Mouse (Mus musculus): Measurements from ENCODE around the gene Abcg1. TPM values are rescaled to one million over a fixed set of nuclear protein-coding genes. Genes with fewer than 3 reads are reported as not detected.

Abcg1 gene
- total RNA-seq, 2 experiments from 2014 or later = 54.2 to 60.3 TPM

- no peak for DNase-seq (ENCODE audit: extremely low spot score in 1 of 2, low spot score in 1 of 2)
Measured at GRCm38 (mm10) chr17:31039626-31040025, 17.8 kb upstream of the Abcg1 start.

DNA sequence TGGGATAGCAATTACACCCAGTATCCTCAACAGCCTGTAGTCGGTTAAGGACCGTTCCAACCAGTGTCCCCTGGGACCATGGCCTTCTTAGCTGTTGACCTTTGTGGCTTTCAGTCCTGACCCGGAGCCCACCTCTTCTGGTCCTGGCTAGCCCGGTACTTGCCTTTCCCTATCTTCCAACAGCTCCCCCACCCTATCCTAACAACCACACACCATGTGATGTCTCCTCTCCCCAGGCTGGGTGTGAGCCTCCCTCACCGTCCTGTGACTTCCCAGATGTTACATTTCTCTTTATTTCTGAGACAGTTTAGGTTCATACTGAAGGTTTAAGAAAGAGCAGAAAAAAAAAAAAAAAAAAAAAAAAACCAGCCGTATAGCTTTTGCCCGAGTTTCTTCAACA lies 17.1 kb upstream of the Abcg1 start:
- no peak for DNase-seq (ENCODE audit: extremely low spot score in 1 of 2, low spot score in 1 of 2)

DNA sequence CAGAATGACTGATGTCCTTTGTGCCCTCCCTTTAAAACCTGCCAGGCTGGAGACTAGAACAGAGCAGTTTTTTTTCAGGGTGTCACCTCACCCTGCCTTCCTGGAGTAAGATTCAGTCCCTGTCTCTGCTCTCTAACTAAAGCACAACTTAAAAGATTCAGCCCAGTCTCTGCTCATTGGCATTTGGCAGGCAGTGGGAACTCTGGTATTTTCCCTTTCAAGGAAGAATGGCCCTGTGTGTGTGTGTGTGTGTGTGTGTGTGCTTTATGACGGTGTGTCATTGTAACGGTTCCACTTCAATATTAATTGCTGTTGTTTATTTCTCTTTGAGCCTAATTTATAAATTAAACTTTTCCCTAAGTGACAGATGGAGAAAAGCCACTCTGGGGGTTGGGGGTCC lies 14.7 kb upstream of the Abcg1 start:
- no peak for DNase-seq (ENCODE audit: extremely low spot score in 1 of 2, low spot score in 1 of 2)

- peak; percentile 37 to 72 for DNase-seq (ENCODE audit: extremely low spot score in 1 of 2, low spot score in 1 of 2)
Measured at GRCm38 (mm10) chr17:31057891-31058744, 643 bp downstream of the Abcg1 start.

DNA sequence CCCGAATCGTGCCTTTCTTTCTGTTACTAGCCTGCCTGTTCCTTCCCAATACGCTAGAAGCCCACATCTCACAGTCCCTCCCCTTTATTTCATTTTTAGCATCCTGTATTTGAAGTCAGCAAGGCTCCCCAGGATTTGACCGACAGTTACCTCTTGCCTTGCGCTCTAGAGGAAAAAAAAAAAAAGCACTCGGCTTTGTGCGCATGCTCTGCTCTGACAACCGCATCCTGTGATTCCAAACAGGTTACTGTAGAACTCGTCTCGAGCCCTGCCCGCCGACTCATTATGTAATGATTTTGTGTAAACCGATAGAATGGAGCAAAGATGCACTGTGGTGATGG lies 1.2 kb downstream of the Abcg1 start:
- peak; percentile 47 to 60 for DNase-seq (ENCODE audit: extremely low spot score in 1 of 2, low spot score in 1 of 2)

DNA sequence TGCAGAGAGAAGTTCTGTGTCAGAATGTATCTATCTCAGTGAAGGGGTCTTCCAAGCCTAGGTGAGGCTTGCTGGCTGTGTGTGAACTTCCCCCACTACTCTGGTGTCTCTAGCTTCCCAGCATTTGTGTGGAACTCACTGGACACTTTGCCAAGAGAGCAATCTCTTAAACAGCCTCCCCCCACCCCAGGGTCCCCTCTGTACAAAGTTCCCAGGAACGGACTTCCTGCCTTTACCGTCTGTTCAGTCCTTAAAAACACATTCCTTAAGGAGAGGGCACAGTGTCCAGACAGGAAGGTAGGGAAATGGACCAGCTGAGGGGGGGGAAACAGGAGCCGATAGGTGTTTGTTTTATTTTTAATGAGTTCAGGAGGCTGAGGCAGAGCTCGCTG lies 2.7 kb downstream of the Abcg1 start:
- no peak for DNase-seq (ENCODE audit: extremely low spot score in 1 of 2, low spot score in 1 of 2)

- DNase-seq (ENCODE audit: extremely low spot score in 1 of 2, low spot score in 1 of 2) = no peak
Measured at GRCm38 (mm10) chr17:31060588-31061345, 3.3 kb downstream of the Abcg1 start.

DNA sequence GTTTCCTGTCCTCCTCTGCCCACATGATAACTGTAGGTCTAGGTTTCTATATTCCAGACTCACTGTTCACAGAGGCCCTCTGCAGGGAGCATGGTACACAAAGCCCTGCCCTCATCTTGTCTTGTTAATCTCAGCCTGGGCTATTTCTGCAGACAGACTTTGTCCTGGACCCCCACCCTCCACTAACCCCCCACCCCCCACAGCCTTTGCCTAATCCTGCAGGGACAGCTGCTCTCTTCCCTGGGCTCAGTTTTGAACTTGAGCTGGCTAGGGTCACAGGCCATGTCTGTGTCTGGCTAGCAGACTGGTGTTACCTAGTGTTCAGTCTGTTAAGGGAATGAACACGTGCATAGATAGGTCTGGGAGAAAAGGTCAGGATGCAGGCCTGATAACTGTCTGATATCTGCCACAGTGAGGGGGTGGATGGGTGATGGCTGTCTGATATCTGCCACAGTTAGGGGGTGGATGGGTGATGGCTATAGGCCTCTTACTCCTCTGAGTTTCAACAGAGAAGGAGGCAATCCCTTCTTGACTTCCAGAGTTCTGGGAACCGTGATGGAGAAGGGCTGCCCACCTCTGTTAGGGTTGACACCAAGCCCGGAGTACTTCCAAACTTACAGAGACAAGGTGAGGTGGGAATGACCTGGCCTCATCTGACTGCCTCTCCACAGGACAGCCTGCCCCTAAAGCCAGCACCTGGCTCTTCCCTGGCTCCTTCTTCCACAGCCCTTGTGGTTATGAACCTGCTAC lies 4.0 kb downstream of the Abcg1 start:
- DNase-seq (ENCODE audit: extremely low spot score in 1 of 2, low spot score in 1 of 2) = no peak

DNA sequence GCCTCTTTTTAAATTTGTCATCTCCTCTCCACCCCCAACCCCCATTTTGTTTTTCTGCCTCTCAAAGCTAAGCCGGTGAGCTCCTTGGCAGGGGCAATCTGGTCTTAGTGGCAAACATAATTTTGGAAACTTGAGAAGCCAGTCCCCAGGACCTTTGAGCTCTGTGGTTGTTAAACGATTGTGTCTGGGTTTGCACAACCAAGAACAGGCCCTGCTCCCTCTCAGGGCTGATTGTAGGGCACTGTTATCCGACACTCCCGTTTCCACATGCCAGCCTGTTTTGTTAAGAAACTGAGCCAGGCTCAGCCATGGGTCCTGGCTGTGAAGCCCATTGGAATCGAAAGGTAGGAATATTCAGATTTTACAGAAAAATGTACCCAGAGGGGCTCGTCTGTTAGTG lies 8.6 kb downstream of the Abcg1 start:
- DNase-seq (ENCODE audit: extremely low spot score in 1 of 2, low spot score in 1 of 2) = no peak

GRCm38 (mm10) chr17:31067051-31067450 lies 9.6 kb downstream of the Abcg1 start:
- DNase-seq (ENCODE audit: extremely low spot score in 1 of 2, low spot score in 1 of 2) = no peak

GRCm38 (mm10) chr17:31069121-31069520 lies 11.6 kb downstream of the Abcg1 start:
- no peak for DNase-seq (ENCODE audit: extremely low spot score in 1 of 2, low spot score in 1 of 2)

- no peak for DNase-seq (ENCODE audit: extremely low spot score in 1 of 2, low spot score in 1 of 2)
Measured at GRCm38 (mm10) chr17:31069845-31070244, 12.4 kb downstream of the Abcg1 start.

- DNase-seq (ENCODE audit: extremely low spot score in 1 of 2, low spot score in 1 of 2) = no peak
Measured at GRCm38 (mm10) chr17:31070403-31071185, 13.1 kb downstream of the Abcg1 start.

GRCm38 (mm10) chr17:31071421-31072301 lies 14.2 kb downstream of the Abcg1 start:
- no peak for DNase-seq (ENCODE audit: extremely low spot score in 1 of 2, low spot score in 1 of 2)

- no peak for DNase-seq (ENCODE audit: extremely low spot score in 1 of 2, low spot score in 1 of 2)
Measured at GRCm38 (mm10) chr17:31072872-31073271, 15.4 kb downstream of the Abcg1 start.

DNA sequence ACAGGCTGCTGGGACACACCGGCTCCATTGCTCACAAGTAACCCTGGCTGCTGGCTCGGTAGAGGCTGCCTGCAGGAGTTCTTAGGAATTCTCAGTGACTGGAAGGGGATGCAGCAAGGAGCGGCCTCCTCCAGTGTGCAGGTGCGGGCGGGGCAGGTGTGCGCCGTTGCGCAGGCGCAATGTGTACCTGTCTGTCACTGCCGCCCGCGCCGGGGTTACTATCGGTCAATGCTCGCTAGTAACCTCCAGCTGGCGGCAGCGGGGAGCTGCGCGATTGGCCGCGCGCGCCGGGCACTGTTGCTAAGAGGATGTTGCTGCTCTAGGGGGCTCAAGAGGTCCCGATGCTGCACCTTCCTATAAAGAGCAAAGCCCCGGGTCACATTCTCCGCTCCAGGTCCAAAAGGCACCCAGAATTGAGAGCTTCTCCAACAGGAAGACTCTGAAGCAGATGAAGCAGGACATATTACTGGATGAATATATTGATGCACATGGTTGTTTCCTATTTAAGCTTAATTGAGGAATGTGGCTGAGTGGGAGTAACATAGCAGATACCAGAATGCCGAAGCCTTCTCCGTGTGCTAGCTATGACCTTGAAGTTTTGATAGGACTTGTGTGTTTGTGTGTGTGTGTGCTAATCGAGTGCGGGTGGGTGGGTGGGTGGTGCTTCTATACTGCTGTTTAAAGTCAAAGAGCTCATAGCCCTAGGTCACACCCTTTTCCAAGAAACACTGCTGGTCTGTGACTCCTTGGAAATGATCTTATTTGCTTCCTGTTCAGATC lies 16.0 kb downstream of the Abcg1 start:
- peak; percentile 61 to 68 for DNase-seq (ENCODE audit: extremely low spot score in 1 of 2, low spot score in 1 of 2)

DNA sequence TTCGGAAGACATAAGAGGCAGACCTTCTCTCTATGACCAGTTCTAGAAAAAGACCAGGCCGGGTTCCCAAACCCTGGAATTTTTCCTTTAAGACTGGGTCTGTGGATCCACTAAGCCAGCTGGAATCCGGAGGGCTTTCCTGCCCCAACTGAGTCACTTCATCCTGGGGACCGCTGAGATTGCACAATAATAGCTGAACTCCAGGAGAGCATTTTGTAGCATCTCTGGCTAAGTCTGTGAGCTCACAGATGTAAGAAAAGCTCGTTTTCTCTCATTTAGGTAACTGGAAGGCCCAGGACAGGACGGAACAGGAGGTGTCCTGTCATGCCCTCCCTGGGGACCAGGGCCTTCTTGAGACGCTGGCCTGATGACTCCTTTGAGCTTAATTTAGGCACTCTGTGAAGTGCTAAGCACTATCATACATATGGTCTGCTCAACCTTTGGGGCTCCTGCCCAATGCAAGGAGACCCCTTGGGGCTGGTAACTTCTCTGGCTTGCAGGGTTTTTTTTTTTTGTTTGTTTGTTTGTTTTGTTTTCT lies 16.6 kb downstream of the Abcg1 start:
- no peak for DNase-seq (ENCODE audit: extremely low spot score in 1 of 2, low spot score in 1 of 2)

GRCm38 (mm10) chr17:31074666-31075065 lies 17.2 kb downstream of the Abcg1 start:
- no peak for DNase-seq (ENCODE audit: extremely low spot score in 1 of 2, low spot score in 1 of 2)
